Mouse (Mus musculus): ENCODE measurements around the gene Atp5k. TPM values are rescaled to one million over a fixed set of nuclear protein-coding genes. Genes with fewer than 3 reads are reported as not detected.
A peak's percentile ranks its signal among the peaks of the same experiment; 100 is the strongest.

Atp5k gene
- polyA plus RNA-seq, 1 experiment from 2014 or later = 448 TPM

DNA sequence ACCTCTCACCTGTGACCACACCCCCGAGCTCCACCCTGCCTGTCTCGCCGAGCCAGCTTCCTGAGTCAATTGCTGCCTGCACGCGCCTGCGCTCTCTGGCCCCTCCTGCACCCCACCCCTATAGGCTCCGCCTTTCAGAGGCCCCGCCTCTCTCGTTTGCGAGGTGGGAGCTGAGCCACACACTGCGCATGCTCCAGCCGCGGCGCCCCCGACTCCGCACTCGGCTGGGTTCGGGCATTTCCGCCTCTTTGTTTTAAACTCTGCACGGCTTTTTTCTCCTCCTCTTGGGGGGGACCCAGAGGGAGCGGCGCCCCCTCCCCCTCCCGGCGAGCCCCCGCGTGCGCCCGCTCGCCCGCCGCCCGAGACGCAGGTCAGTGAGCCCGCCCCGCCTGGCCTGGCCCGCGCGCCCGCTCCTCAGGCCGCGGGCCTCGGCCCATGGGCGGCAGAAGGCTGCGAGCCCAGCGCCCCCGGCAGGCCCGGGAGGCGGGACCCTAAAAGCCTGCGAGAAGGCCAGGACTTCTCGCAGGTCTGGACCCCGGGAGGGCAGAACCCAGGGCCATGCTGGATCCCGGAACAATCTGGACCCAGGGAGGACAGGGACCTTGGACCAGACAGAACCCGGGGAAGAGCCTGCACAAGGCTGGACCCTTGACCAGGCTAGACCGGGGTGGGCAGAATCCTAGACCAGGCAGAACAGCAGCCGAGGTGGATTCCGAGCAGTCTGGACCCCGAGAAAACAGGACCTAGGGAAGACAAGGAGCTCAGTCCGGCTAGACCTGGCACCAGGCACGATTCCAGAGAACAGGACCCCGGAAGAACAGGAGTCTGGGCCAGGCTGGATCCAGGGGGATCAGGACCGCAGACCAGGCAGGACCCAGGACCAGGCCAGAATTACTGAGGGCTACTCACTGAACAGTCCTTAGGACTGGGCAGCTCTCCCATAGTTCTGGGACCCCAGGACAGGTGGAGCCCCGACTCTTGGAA, 27.1 kb upstream of the Atp5k start, which contains the start of gene Pcgf3:
Pcgf3 (plus strand) TSS at position 151 of the 984 bp plus-strand sequence.
- peak within 1 kb of the TSS; percentile 84 for H3K27ac ChIP-seq (ENCODE audit: low read length)
- no peaks in the 10 kb centered on the region for H3K27me3 ChIP-seq (ENCODE audit: control insufficient read depth, insufficient read depth, low read length)
- no peaks in the 10 kb centered on the region for H3K9me3 ChIP-seq (ENCODE audit: control insufficient read depth, low read depth, low read length)
- H3K4me1 ChIP-seq (ENCODE audit: control insufficient read depth, insufficient read depth, low read length) = peaks cover 17% of the 10 kb centered on the region
- H3K9ac ChIP-seq (replicated peaks; ENCODE audit: low read depth, low read length) = peak within 1 kb of the TSS; percentile 99
- peak; percentile 98 for ATAC-seq (ENCODE audit: insufficient number of reproducible peaks, insufficient read depth, low FRiP score, low read depth)
- H3K4me3 ChIP-seq (ENCODE audit: low read depth, low read length) = peak within 1 kb of the TSS; percentile 96
- no peaks in the 10 kb centered on the region for H3K36me3 ChIP-seq (ENCODE audit: control insufficient read depth, insufficient read depth, low read length)
- 1% methylated on average over 58 of the region's 62 CpGs for WGBS
- H3K4me2 ChIP-seq (replicated peaks; ENCODE audit: low read depth, low read length) = peak within 1 kb of the TSS; percentile 98

DNA sequence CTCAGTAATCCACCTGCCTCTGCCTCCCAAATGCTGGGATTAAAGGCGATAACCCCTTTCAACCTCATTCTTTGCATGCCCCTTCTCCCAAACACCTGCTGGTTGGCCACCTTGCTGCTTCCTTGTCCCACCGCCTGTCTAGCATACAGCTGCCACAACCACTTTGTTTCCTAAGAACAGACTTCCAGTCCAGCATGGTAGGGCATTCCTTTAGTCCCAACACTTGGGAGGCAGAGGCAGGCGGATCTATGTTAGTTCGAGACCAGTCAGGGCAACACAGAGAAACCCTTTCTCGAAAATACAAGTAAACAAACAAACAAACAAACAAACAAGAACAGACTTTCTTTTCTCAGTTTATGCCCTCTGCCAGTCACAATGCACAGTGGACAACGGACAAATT, 26.2 kb upstream of the Atp5k start:
- H3K9ac ChIP-seq (replicated peaks; ENCODE audit: low read depth, low read length) = no peak overlapping the region
- H3K27me3 ChIP-seq (ENCODE audit: control insufficient read depth, insufficient read depth, low read length) = no peaks in the 10 kb centered on the region
- H3K4me3 ChIP-seq (ENCODE audit: low read depth, low read length) = peak overlapping the region; percentile 96
- no peaks in the 10 kb centered on the region for H3K36me3 ChIP-seq (ENCODE audit: control insufficient read depth, insufficient read depth, low read length)
- peak overlapping the region; percentile 98 for H3K4me2 ChIP-seq (replicated peaks; ENCODE audit: low read depth, low read length)
- ATAC-seq (ENCODE audit: insufficient number of reproducible peaks, insufficient read depth, low FRiP score, low read depth) = no peak
- 34% methylated on average over 6 of the region's 6 CpGs for WGBS
- H3K9me3 ChIP-seq (ENCODE audit: control insufficient read depth, low read depth, low read length) = no peaks in the 10 kb centered on the region
- peaks cover 17% of the 10 kb centered on the region for H3K4me1 ChIP-seq (ENCODE audit: control insufficient read depth, insufficient read depth, low read length)
- no peak overlapping the region for H3K27ac ChIP-seq (ENCODE audit: low read length)

DNA sequence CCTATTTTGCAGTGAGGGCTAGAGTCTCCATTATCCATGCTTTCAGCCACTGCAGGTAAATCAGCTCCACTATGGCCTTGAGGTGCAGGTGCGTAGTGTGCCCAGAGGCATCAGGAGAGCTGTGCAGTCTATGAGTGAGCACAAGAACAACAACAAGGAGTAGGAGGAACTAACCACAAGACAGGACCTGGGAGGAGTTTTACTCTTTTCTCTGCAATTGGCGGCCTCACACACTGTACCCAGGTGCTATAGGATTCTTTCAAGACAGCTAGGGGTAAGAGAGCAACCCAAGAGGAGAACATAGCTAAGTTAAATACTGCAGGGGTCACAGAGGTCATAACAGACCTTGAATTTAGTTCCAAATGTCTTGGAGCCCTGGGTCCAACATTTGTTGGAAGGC, 24.5 kb upstream of the Atp5k start:
- no peak overlapping the region for H3K4me3 ChIP-seq (ENCODE audit: low read depth, low read length)

DNA sequence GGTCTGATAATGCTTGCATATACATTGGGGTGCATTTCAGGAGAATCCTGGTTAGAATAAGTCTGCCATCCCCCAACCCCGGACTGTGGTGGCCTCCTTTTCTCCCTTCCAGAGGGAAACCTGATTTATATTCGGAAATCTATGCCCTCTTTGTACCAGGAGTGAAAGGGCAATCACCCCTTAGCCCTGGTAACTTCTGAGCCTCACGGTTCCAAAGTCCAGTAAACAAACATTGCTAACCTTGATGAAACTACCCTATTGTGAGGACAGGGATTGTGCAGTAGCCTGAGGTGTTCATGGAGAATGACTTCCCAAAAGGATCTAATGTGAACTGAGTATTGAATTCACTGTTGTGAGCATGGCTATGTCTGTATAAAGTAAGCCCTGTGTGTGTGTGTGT, 19.8 kb upstream of the Atp5k start:
- Histone ChIP-seq H3K27ac (ENCODE audit: low read length) (no peak overlapping the region), H3K9ac (replicated peaks; ENCODE audit: low read depth, low read length) (no peak overlapping the region), H3K9me3 (ENCODE audit: control insufficient read depth, low read depth, low read length) (no peaks in the 10 kb centered on the region), H3K27me3 (ENCODE audit: control insufficient read depth, insufficient read depth, low read length) (no peaks in the 10 kb centered on the region), H3K4me1 (ENCODE audit: control insufficient read depth, insufficient read depth, low read length) (0 out of 2 replicates have a peak, but pooled peaks cover 3% of the 10 kb centered on the region), H3K4me2 (replicated peaks; ENCODE audit: low read depth, low read length) (no peak overlapping the region), H3K4me3 (ENCODE audit: low read depth, low read length) (no peak overlapping the region), H3K36me3 (ENCODE audit: control insufficient read depth, insufficient read depth, low read length) (no peaks in the 10 kb centered on the region)
- ATAC-seq (ENCODE audit: insufficient number of reproducible peaks, insufficient read depth, low FRiP score, low read depth) = no peak
- 42% methylated on average over 3 of the region's 3 CpGs for WGBS

More for the DNA sequence above, 24.5 kb upstream of the Atp5k start:
- Histone ChIP-seq H3K27me3 (ENCODE audit: control insufficient read depth, insufficient read depth, low read length) (no peaks in the 10 kb centered on the region), H3K4me1 (ENCODE audit: control insufficient read depth, insufficient read depth, low read length) (peaks cover 13% of the 10 kb centered on the region), H3K9ac (replicated peaks; ENCODE audit: low read depth, low read length) (no peak overlapping the region), H3K9me3 (ENCODE audit: control insufficient read depth, low read depth, low read length) (no peaks in the 10 kb centered on the region), H3K27ac (ENCODE audit: low read length) (no peak overlapping the region), H3K36me3 (ENCODE audit: control insufficient read depth, insufficient read depth, low read length) (no peaks in the 10 kb centered on the region), H3K4me2 (replicated peaks; ENCODE audit: low read depth, low read length) (no peak overlapping the region)
- no peak for ATAC-seq (ENCODE audit: insufficient number of reproducible peaks, insufficient read depth, low FRiP score, low read depth)
- WGBS = 87% methylated on average over 2 of the region's 2 CpGs

DNA sequence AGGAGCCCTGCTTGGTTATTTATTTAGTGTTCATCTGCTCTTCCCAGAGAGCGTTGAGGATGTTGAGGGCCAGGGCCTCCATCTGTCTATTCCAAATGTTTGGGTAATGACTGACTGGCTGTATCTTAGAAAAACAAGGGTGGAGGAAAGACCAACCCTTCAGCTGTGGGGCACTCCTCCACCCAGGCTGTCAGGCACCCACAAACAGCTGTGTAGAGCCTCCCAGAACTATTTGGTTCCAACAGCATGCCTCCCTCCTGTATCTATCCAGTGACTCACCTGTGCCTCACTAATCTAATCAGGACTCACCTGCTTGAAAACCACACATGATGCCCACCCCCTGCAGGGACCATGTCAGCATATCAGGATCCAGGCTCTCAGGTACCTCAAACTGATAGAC, 18.2 kb upstream of the Atp5k start:
- WGBS = 76% methylated on average over 1 of the region's 1 CpGs
- ATAC-seq (ENCODE audit: insufficient number of reproducible peaks, insufficient read depth, low FRiP score, low read depth) = no peak
- H3K9ac ChIP-seq (replicated peaks; ENCODE audit: low read depth, low read length) = no peak overlapping the region
- no peaks in the 10 kb centered on the region for H3K27me3 ChIP-seq (ENCODE audit: control insufficient read depth, insufficient read depth, low read length)
- H3K4me1 ChIP-seq (ENCODE audit: control insufficient read depth, insufficient read depth, low read length) = 0 out of 2 replicates have a peak, but pooled peaks cover 3% of the 10 kb centered on the region
- H3K9me3 ChIP-seq (ENCODE audit: control insufficient read depth, low read depth, low read length) = no peaks in the 10 kb centered on the region
- H3K4me3 ChIP-seq (ENCODE audit: low read depth, low read length) = no peak overlapping the region
- H3K27ac ChIP-seq (ENCODE audit: low read length) = no peak overlapping the region
- no peak overlapping the region for H3K4me2 ChIP-seq (replicated peaks; ENCODE audit: low read depth, low read length)
- no peaks in the 10 kb centered on the region for H3K36me3 ChIP-seq (ENCODE audit: control insufficient read depth, insufficient read depth, low read length)

DNA sequence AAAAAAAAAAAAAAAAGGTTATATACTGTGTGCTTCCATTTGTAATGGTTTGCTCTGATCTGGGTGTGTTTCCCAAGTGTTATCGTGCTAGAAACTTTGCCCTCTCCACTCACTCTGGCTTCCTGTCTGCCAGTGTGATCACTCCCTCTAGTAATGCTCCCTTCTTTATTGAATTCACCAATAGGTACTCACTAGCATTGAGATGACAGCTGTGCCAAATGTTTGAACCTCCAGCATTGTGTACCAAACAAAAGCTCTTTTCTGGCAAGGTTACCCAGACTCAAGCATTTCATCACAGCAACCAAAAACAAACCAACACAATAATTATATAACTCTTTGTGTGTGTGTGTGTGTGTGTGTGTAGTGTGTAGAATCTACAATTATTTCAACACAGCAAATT, 17.4 kb upstream of the Atp5k start:
- Histone ChIP-seq H3K27me3 (ENCODE audit: control insufficient read depth, insufficient read depth, low read length) (no peaks in the 10 kb centered on the region), H3K4me3 (ENCODE audit: low read depth, low read length) (no peak overlapping the region), H3K27ac (ENCODE audit: low read length) (no peak overlapping the region), H3K36me3 (ENCODE audit: control insufficient read depth, insufficient read depth, low read length) (no peaks in the 10 kb centered on the region), H3K4me1 (ENCODE audit: control insufficient read depth, insufficient read depth, low read length) (0 out of 2 replicates have a peak, but pooled peaks cover 3% of the 10 kb centered on the region), H3K4me2 (replicated peaks; ENCODE audit: low read depth, low read length) (no peak overlapping the region), H3K9me3 (ENCODE audit: control insufficient read depth, low read depth, low read length) (no peaks in the 10 kb centered on the region), H3K9ac (replicated peaks; ENCODE audit: low read depth, low read length) (no peak overlapping the region)
- WGBS = 88% methylated on average over 1 of the region's 1 CpGs
- no peak for ATAC-seq (ENCODE audit: insufficient number of reproducible peaks, insufficient read depth, low FRiP score, low read depth)

DNA sequence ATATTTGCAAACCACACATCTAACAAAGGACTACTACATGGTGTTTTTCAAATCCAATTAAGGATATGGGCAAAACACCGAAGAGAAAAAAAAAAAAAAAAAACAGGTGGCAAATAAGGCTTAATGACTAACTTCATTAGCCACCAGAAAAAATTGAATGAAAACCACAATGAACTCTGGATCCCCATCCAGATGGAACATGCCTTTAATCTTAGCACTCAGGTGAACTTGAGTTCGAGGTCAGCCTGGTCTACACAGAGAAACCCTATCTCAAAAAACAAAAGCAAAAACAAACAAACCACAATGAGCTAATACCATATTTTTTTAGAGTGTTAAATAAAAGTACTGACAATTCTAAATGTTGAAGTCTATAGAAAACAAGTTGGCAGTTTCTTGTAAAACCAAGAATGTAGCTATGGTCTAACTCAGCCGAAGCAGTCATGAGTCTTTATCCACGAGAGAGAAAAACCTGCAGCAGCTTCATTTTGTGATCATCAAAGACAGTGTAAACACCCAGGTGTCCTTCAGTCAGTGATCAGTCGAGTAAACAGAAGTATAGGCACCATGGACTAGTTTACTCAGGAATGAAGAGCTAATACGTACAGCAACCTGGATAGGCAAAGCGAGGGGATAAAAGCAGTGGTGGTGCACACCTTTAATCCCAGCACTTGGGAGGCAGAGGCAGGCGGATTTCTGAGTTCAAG, 16.7 kb upstream of the Atp5k start:
- Histone ChIP-seq H3K4me2 (replicated peaks; ENCODE audit: low read depth, low read length) (no peak overlapping the region), H3K27me3 (ENCODE audit: control insufficient read depth, insufficient read depth, low read length) (no peaks in the 10 kb centered on the region), H3K4me1 (ENCODE audit: control insufficient read depth, insufficient read depth, low read length) (0 out of 2 replicates have a peak, but pooled peaks cover 3% of the 10 kb centered on the region), H3K9ac (replicated peaks; ENCODE audit: low read depth, low read length) (no peak overlapping the region), H3K36me3 (ENCODE audit: control insufficient read depth, insufficient read depth, low read length) (no peaks in the 10 kb centered on the region), H3K4me3 (ENCODE audit: low read depth, low read length) (no peak overlapping the region), H3K27ac (ENCODE audit: low read length) (no peak overlapping the region), H3K9me3 (ENCODE audit: control insufficient read depth, low read depth, low read length) (no peaks in the 10 kb centered on the region)
- 72% methylated on average over 8 of the region's 8 CpGs for WGBS
- no peak for ATAC-seq (ENCODE audit: insufficient number of reproducible peaks, insufficient read depth, low FRiP score, low read depth)

DNA sequence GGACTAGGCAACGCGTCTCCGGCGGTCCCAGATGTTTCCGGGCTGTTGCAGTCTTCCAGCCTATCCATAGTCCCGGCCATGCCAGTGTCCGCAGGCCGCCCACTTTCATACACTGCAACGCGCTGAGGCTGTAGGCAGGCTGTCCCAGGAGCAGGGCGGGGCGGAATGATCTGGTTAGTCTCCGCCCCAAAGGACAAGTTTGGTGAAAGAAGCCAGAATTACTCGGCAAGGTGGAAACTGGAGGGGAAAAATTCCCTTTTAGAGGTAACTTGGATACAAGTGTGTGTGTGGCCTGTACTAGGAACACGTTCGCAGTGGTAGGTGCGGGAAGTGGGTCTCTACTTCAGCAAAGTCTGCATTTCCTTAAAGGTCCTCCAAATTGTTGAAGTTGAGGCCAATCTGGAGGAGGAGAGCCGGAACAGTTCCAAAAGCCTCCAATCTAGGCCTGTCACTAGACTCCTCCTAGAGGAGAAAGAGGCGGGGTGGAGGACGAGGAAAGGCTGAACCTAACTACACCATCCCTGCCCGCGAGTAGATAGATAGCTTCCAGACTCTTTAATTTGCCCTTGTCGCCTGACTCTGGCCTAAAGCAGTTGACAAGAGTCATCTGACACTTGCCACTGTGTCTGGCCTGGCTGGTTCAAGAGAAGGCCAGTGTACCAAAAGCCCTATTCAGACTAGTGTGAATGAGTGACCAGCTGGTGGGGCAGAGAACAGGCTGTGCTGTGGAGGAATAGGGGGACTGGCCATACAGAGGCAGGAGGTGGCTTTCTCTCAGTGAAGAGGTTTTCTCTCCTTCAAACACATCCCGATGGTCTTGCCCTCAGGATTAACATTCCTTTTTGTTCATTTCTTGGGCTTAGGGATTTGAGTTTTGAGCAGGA, 14.8 kb upstream of the Atp5k start, which contains the start of gene Mfsd7a:
Mfsd7a (minus strand) TSS at position 107 of the 884 bp plus-strand sequence.
- H3K36me3 ChIP-seq (ENCODE audit: control insufficient read depth, insufficient read depth, low read length) = no peaks in the 10 kb centered on the region
- peak within 1 kb of the TSS; percentile 24 for H3K4me3 ChIP-seq (ENCODE audit: low read depth, low read length)
- peak; percentile 92 for ATAC-seq (ENCODE audit: insufficient number of reproducible peaks, insufficient read depth, low FRiP score, low read depth)
- H3K27me3 ChIP-seq (ENCODE audit: control insufficient read depth, insufficient read depth, low read length) = no peaks in the 10 kb centered on the region
- H3K4me1 ChIP-seq (ENCODE audit: control insufficient read depth, insufficient read depth, low read length) = 0 out of 2 replicates have a peak, but pooled peaks cover 3% of the 10 kb centered on the region
- no peak within 1 kb of the TSS for H3K27ac ChIP-seq (ENCODE audit: low read length)
- H3K9me3 ChIP-seq (ENCODE audit: control insufficient read depth, low read depth, low read length) = no peaks in the 10 kb centered on the region
- H3K4me2 ChIP-seq (replicated peaks; ENCODE audit: low read depth, low read length) = peak within 1 kb of the TSS; percentile 52
- H3K9ac ChIP-seq (replicated peaks; ENCODE audit: low read depth, low read length) = no peak within 1 kb of the TSS
- WGBS = 11% methylated on average over 24 of the region's 24 CpGs

Data from stomach, embryonic 14.5 days (tissue).